Mouse (Mus musculus): ENCODE measurements around the gene Cyp2j6. TPM values are rescaled to one million over a fixed set of nuclear protein-coding genes. Genes with fewer than 3 reads are reported as not detected.

Cyp2j6 gene
- total and polyA plus RNA-seq, 3 experiments = 0.16 TPM; not detected in 2

DNA sequence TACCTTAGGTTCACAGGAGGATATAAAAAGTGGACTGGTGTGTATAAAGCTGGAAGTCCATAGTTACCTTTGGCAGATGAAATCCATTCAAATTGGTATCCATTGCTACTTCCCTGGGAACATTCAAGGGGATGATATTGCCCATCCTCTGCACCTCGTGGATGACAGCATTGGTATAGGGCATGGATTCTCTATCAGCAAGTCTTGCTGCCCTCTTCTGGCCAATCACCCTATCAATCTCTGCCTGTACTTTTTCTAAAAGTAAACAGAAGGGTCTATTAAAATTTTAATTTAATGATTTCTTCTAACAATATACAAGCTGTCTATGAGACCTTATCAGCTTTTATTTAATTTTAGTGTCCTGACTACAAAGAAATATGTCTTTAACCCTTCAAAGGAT lies 27.7 kb downstream of the Cyp2j6 start:
- Histone ChIP-seq H3K4me1 (ENCODE audit: insufficient read depth, low read depth, low read length) (no peaks in the 10 kb centered on the region), H3K9me3 (replicated peaks) (no peaks in the 10 kb centered on the region), H3K27me3 (ENCODE audit: insufficient read depth, low read length) (no peaks in the 10 kb centered on the region), H3K36me3 (replicated peaks) (no peaks in the 10 kb centered on the region), H3K4me3 (ENCODE audit: low read depth, low read length) (no peak overlapping the region)
- ATAC-seq (ENCODE audit: extremely low read depth, insufficient number of reproducible peaks, low FRiP score, poor library complexity, severe bottlenecking) (no peak), DNase-seq (ENCODE audit: low spot score) (no peak)
- TF ChIP-seq TAL1 (conservative IDR thresholded peaks at IDR 0.05; ENCODE audit: low read depth, low read length) = no peak
- TF ChIP-seq CTCF (IDR thresholded peaks at IDR 0.05; ENCODE audit: low read depth, low read length) = no peak
- no peak for TF ChIP-seq GATA1 (IDR thresholded peaks at IDR 0.05; ENCODE audit: borderline replicate concordance, low read length)
- TF ChIP-seq POLR2AphosphoS5 (IDR thresholded peaks at IDR 0.05; ENCODE audit: insufficient replicate concordance, low read depth, low read length) = no peak
- no peak for TF ChIP-seq GATA2 (IDR thresholded peaks at IDR 0.05; ENCODE audit: borderline replicate concordance, low read depth, low read length)

DNA sequence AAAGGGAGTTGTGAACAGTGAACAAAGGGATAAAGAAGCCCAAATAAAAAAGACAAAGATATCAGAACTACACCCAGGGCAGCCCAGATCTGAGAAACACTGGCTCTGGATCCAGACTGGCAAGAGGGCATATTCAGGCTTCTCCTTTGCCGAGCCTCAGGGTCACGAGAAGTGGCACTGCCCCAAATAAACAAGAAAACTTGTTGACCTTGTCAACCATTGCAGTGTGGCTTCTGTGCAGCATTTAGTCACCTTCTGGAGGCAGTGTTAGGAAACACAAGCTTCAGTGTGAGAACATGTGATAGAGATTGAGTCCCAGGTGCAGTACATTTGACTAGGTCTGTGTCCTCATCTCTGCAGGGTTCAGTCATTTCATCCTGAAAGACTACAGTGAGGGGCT lies 31.2 kb downstream of the Cyp2j6 start:
- no peak for TF ChIP-seq GATA1 (IDR thresholded peaks at IDR 0.05; ENCODE audit: borderline replicate concordance, low read length)
- TF ChIP-seq TAL1 (conservative IDR thresholded peaks at IDR 0.05; ENCODE audit: low read depth, low read length) = no peak
- TF ChIP-seq GATA2 (IDR thresholded peaks at IDR 0.05; ENCODE audit: borderline replicate concordance, low read depth, low read length) = no peak
- TF ChIP-seq POLR2AphosphoS5 (IDR thresholded peaks at IDR 0.05; ENCODE audit: insufficient replicate concordance, low read depth, low read length) = no peak
- no peak for TF ChIP-seq CTCF (IDR thresholded peaks at IDR 0.05; ENCODE audit: low read depth, low read length)
- DNase-seq (ENCODE audit: low spot score) = no peak
- Histone ChIP-seq H3K4me1 (ENCODE audit: insufficient read depth, low read depth, low read length) (no peaks in the 10 kb centered on the region), H3K27me3 (ENCODE audit: insufficient read depth, low read length) (no peaks in the 10 kb centered on the region), H3K36me3 (replicated peaks) (no peaks in the 10 kb centered on the region), H3K9me3 (replicated peaks) (no peaks in the 10 kb centered on the region), H3K4me3 (ENCODE audit: low read depth, low read length) (no peak overlapping the region)
- no peak for ATAC-seq (ENCODE audit: extremely low read depth, insufficient number of reproducible peaks, low FRiP score, poor library complexity, severe bottlenecking)

DNA sequence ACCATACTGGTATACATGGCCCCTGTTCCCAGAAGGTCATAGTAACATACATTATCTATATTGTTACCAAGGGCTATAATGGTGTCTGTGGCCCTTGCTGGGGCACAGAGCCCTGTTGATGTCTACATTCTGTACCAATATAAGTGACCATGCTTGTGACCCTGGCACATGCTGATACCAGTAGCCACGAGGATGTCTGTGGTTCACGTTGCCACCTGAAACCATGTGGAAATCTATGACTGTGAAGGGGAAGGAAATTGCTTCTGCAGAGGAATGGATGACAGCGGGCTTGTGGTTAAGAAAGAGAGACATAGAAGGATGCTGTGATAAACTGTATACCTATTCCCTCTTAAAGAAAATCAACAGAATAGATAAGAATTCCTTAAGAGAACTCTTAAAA lies 43.4 kb downstream of the Cyp2j6 start:
- TF ChIP-seq TAL1 (conservative IDR thresholded peaks at IDR 0.05; ENCODE audit: low read depth, low read length) = no peak
- no peak for TF ChIP-seq GATA2 (IDR thresholded peaks at IDR 0.05; ENCODE audit: borderline replicate concordance, low read depth, low read length)
- no peak for TF ChIP-seq CTCF (IDR thresholded peaks at IDR 0.05; ENCODE audit: low read depth, low read length)
- TF ChIP-seq POLR2AphosphoS5 (IDR thresholded peaks at IDR 0.05; ENCODE audit: insufficient replicate concordance, low read depth, low read length) = no peak
- ATAC-seq (ENCODE audit: extremely low read depth, insufficient number of reproducible peaks, low FRiP score, poor library complexity, severe bottlenecking) = no peak
- H3K27me3 ChIP-seq (ENCODE audit: insufficient read depth, low read length) = no peaks in the 10 kb centered on the region
- no peak for DNase-seq (ENCODE audit: low spot score)
- no peaks in the 10 kb centered on the region for H3K36me3 ChIP-seq (replicated peaks)
- no peaks in the 10 kb centered on the region for H3K4me1 ChIP-seq (ENCODE audit: insufficient read depth, low read depth, low read length)
- H3K4me3 ChIP-seq (ENCODE audit: low read depth, low read length) = no peak overlapping the region
- peaks cover 3% of the 10 kb centered on the region for H3K9me3 ChIP-seq (replicated peaks)

DNA sequence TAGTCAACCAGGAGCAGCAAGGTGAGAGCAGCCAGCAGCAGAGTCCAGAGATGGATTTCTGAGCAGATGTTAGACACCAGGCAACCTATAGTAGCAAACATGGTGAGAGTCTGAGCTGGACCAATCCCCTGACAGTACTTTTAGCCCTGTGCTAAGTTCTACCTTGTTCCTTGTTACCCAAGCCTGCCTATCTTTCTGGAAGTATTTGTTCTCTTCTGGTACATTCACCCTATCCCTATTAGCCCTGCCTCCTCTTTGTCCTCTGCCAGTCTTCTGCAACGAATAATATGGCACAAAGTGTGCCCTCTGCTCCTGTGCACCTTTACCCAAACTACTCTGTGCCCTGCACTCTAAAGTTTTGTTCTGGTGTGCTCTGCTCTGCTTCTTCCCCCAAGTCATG lies 46.2 kb downstream of the Cyp2j6 start, which contains the start of gene Cyp2j8:
Gene Cyp2j8, minus strand, starts transcription at position 101 of the 400 bp plus-strand sequence.
- H3K36me3 ChIP-seq (replicated peaks) = no peaks in the 10 kb centered on the region
- ATAC-seq (ENCODE audit: extremely low read depth, insufficient number of reproducible peaks, low FRiP score, poor library complexity, severe bottlenecking) = no peak
- H3K4me3 ChIP-seq (ENCODE audit: low read depth, low read length) = no peak within 1 kb of the TSS
- H3K27me3 ChIP-seq (ENCODE audit: insufficient read depth, low read length) = no peaks in the 10 kb centered on the region
- no peak for DNase-seq (ENCODE audit: low spot score)
- peaks cover 3% of the 10 kb centered on the region for H3K9me3 ChIP-seq (replicated peaks)
- TF ChIP-seq TAL1 (conservative IDR thresholded peaks at IDR 0.05; ENCODE audit: low read depth, low read length) = no peak
- TF ChIP-seq CTCF (IDR thresholded peaks at IDR 0.05; ENCODE audit: low read depth, low read length) = no peak
- no peak for TF ChIP-seq GATA2 (IDR thresholded peaks at IDR 0.05; ENCODE audit: borderline replicate concordance, low read depth, low read length)
- TF ChIP-seq GATA1 (IDR thresholded peaks at IDR 0.05; ENCODE audit: borderline replicate concordance, low read length) = no peak
- TF ChIP-seq POLR2AphosphoS5 (IDR thresholded peaks at IDR 0.05; ENCODE audit: insufficient replicate concordance, low read depth, low read length) = no peak
- H3K4me1 ChIP-seq (ENCODE audit: insufficient read depth, low read depth, low read length) = no peaks in the 10 kb centered on the region

Other genes with a start within 250 kb of the Cyp2j6 start
- gene Cyp2j11, start 205.0 kb downstream of the Cyp2j6 start, total RNA-seq (2014; fragmentation: Nextera tagmentation) = not detected in 2 replicates
- not detected in 2 replicates for gene Cyp2j11, start 205.0 kb downstream of the Cyp2j6 start, total RNA-seq (2017)
- not detected in 2 replicates for gene Cyp2j11, start 205.0 kb downstream of the Cyp2j6 start, polyA plus RNA-seq (2012)
- gene Cyp2j8, start 46.3 kb downstream of the Cyp2j6 start, total RNA-seq (2014; fragmentation: Nextera tagmentation) = not detected in 2 replicates
- gene Cyp2j8, start 46.3 kb downstream of the Cyp2j6 start, total RNA-seq (2017) = not detected in 2 replicates
- not detected in 2 replicates for gene Cyp2j8, start 46.3 kb downstream of the Cyp2j6 start, polyA plus RNA-seq (2012)
- gene Cyp2j9, start 37.9 kb upstream of the Cyp2j6 start, total RNA-seq (2014; fragmentation: Nextera tagmentation) = not detected in 2 replicates
- gene Cyp2j9, start 37.9 kb upstream of the Cyp2j6 start, total RNA-seq (2017) = not detected in 2 replicates
- gene Cyp2j9, start 37.9 kb upstream of the Cyp2j6 start, polyA plus RNA-seq (2012) = not detected in 2 replicates
- gene Cyp2j5, start 110.5 kb upstream of the Cyp2j6 start, total RNA-seq (2014; fragmentation: Nextera tagmentation) = not detected in 2 replicates
- gene Cyp2j5, start 110.5 kb upstream of the Cyp2j6 start, total RNA-seq (2017) = 0.06 TPM in 1 of 2 replicates, not detected in the other
- not detected in 2 replicates for gene Cyp2j5, start 110.5 kb upstream of the Cyp2j6 start, polyA plus RNA-seq (2012)
- gene Gm12695, start 231.5 kb upstream of the Cyp2j6 start, total RNA-seq (2014; fragmentation: Nextera tagmentation) = not detected in 2 replicates
- not detected in 2 replicates for gene Gm12695, start 231.5 kb upstream of the Cyp2j6 start, total RNA-seq (2017)
- not detected in 2 replicates for gene Gm12695, start 231.5 kb upstream of the Cyp2j6 start, polyA plus RNA-seq (2012)